Mouse (Mus musculus) limb, embryonic 12.5 days (tissue): Measurements from ENCODE around the gene Arhgdia. TPM values are rescaled to one million over a fixed set of nuclear protein-coding genes. Genes with fewer than 3 reads are reported as not detected.
"Not testable (repeated sequence)": the region's sequence is repeated elsewhere in the genome, so short reads cannot be mapped to it uniquely, and the experiment has no call there.

Experiments
- ATAC-seq: fragments of 200-750 bp; cut with Nextera tagmentation; 2 replicates; pipeline ENCODE4 v1.8.0; 2017; ENCODE audit warnings: low read depth, moderate TSS enrichment; ENCODE audit not compliant: insufficient number of reproducible peaks, insufficient read depth, low FRiP score, low TSS enrichment
- H3K27ac ChIP-seq: fragments of 300-500 bp; sonication (generic); 2 replicates; pipeline ENCODE4 v1.5.1; 2016; ENCODE audit warnings: mild to moderate bottlenecking, moderate library complexity
- H3K27me3 ChIP-seq: fragments of 300-500 bp; sonication (generic); 2 replicates; pipeline ENCODE4 v1.6.1; 2016; ENCODE audit warnings: mild to moderate bottlenecking, moderate library complexity
- H3K36me3 ChIP-seq: fragments of 300-500 bp; sonication (generic); 2 replicates; pipeline ENCODE4 v1.6.1; 2016; ENCODE audit warnings: mild to moderate bottlenecking, moderate library complexity
- H3K4me1 ChIP-seq: fragments of 300-500 bp; sonication (generic); replicated peaks from 2 replicates; pipeline ENCODE4 v1.6.1; 2016
- H3K4me2 ChIP-seq: fragments of 300-500 bp; sonication (generic); 2 replicates; pipeline ENCODE4 v1.6.1; 2016; ENCODE audit warnings: mild to moderate bottlenecking, moderate library complexity
- H3K4me3 ChIP-seq: fragments of 300-500 bp; sonication (generic); replicated peaks from 2 replicates; pipeline ENCODE4 v1.5.1; 2016; ENCODE audit warnings: mild to moderate bottlenecking
- H3K9ac ChIP-seq: fragments of 300-500 bp; sonication (generic); replicated peaks from 2 replicates; pipeline ENCODE4 v1.6.1; 2016; ENCODE audit warnings: mild to moderate bottlenecking, moderate library complexity
- H3K9me3 ChIP-seq: fragments of 300-500 bp; sonication (generic); 2 replicates; pipeline ENCODE4 v1.6.1; 2016; ENCODE audit warnings: mild to moderate bottlenecking, moderate library complexity
- WGBS: fragments of 180-500 bp; shearing (Covaris S2); methylation state at CpG from one replicate; pipeline ENCODE4 v1.1.7; 2016; 5-methylcytosine and 5-hydroxymethylcytosine counted together
- polyA plus RNA-seq: library from polyadenylated mRNA; unstranded; fragments of >200 nt; fragmentation: Nextera tagmentation; extraction: Ambion mirVana; gene quantifications from 2 replicates; pipeline ENCODE4 v1.2.1, GENCODE M21; 2016

Arhgdia gene
- polyA plus RNA-seq, 1 experiment from 2014 or later = 484 TPM

DNA sequence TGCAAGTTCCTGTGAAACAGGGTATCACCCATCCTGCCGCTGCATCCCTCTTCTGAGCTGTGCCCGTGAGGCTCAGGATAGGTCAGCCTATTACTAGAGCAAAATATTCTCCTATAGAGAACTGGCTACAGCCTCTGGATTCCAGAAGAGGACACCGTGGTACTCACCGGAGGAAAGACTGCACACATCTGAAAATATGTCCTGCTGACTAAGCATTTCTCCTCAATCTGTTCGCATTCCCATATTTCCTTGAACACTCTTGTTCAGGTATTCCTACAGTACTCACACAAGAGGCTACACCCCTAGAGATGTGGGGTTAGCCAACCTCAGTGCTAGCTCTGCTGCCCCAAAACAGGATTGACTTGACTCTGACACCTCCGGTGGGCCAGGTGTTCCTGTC lies 13.1 kb downstream of the Arhgdia start:
- Histone ChIP-seq H3K4me3 (no peak overlapping the region), H3K27me3 (no peaks in the 10 kb centered on the region), H3K9me3 (no peaks in the 10 kb centered on the region), H3K36me3 (peaks cover 83% of the 10 kb centered on the region), H3K4me2 (no peak overlapping the region), H3K4me1 (peaks cover 13% of the 10 kb centered on the region), H3K9ac (no peak overlapping the region), H3K27ac (no peak overlapping the region)
- ATAC-seq = no peak
- 95% methylated on average over 6 of the region's 6 CpGs for WGBS

DNA sequence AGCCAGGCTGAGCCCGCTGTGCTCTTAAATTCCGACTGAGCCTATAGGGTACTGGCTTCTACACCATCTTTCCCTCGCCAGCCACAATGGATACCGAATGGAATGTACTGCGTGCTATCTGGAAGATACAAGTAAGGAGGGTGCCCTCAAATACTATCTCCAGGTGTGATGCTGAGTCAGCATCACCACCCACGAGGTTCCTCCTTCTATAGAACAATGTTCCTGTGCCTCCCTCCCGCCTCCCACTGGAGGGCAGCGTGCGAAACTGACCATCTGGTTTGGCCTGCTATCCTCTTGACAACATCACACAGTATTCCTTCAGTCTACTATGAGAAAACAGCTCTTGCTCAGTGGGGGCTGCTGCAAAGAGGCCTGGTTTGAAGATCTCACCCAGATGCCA lies 16.3 kb downstream of the Arhgdia start:
- no peaks in the 10 kb centered on the region for H3K4me1 ChIP-seq
- 87% methylated on average over 9 of the region's 9 CpGs for WGBS
- no peak overlapping the region for H3K9ac ChIP-seq
- no peak for ATAC-seq
- H3K27me3 ChIP-seq = no peaks in the 10 kb centered on the region
- no peak overlapping the region for H3K4me2 ChIP-seq
- no peaks in the 10 kb centered on the region for H3K9me3 ChIP-seq
- H3K27ac ChIP-seq = no peak overlapping the region
- no peak overlapping the region for H3K4me3 ChIP-seq
- peaks cover 100% of the 10 kb centered on the region for H3K36me3 ChIP-seq

DNA sequence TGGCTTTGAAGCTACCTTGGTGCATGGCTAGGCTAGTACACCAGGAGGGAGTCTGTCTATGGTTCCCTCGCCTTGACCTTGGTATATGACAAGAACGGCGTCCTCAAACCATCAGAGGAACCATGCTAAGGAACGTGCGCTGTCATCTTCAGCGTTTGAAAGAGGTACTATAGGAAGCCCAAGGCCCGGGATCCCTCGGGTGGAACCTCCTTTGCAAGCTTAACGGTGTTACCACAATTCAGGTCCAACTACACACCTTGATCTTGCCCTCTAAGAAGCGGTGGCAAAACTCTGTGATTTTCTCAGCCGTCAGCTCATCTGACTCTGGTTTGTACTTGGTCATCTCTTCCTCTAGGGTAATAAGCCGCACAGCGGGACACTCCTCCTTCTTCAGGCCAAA lies 18.5 kb downstream of the Arhgdia start:
- Histone ChIP-seq H3K9me3 (peaks cover 2% of the 10 kb centered on the region; the same call in 1 of the 2 replicates), H3K36me3 (peaks cover 95% of the 10 kb centered on the region), H3K9ac (no peak overlapping the region), H3K27me3 (no peaks in the 10 kb centered on the region), H3K4me2 (no peak overlapping the region), H3K4me3 (no peak overlapping the region), H3K27ac (no peak overlapping the region), H3K4me1 (no peaks in the 10 kb centered on the region)
- WGBS = 95% methylated on average over 13 of the region's 13 CpGs
- ATAC-seq = no peak

DNA sequence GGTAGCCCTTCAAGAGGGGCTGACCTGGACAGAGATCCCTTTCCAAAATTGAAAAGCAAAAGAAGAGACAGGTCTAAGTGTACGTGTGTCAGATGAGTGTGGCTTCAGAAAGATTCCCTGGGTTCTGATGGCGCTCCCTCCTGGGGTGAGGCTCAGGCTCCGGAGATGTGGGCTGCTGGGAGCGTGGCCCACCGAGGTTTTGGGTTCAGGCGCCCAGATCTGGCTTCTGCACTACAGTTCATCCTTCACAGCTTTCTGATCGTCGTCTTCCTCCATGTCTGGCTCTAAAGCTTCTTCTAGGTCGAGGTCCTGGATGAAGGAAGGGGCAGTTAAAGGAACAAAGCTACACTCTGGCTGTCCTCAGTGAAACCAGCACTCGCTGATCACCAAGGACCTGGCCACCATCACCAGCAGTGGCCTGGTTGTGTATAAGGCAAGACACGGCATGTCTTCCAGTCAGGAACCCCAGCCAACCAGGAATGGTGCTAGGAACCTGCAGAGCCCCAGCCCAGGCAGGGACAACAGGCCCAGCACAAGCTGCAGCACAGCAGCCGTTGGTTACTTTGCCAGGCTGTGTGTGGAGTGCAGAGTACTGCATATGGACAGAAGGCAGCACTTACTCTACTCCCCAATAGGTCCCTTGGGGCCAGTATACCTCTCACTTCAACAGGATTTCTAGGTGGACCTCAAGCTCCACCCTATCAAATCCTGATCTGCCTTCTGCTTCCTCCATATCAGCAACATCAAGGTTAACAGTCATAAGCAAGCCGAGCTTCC lies 20.3 kb downstream of the Arhgdia start:
- H3K36me3 ChIP-seq = peaks cover 77% of the 10 kb centered on the region
- WGBS = 93% methylated on average over 13 of the region's 13 CpGs
- H3K27me3 ChIP-seq = no peaks in the 10 kb centered on the region

DNA sequence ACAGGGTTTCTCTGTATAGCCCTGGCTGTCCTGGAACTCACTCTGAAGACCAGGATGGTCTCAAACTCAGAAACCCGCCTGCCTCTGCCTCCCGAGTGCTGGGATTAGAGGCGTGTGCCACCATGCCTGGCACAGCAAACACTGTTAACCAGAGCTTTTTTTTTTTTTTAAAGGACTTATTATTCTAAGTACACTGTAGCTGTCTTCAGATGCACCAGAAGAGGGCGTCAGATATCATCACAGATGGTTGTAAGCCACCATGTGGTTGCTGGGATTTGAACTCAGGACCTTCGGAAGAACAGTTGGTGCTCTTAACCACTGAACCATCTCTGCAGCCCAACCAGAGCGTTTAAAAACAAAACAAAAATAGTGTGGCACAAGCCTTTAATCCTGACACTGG lies 22.6 kb downstream of the Arhgdia start:
- not testable (repeated sequence) for H3K27ac ChIP-seq, H3K4me3 ChIP-seq, ATAC-seq, H3K27me3 ChIP-seq, H3K4me1 ChIP-seq, H3K4me2 ChIP-seq, H3K9ac ChIP-seq
- peaks cover 15% of the 10 kb centered on the region for H3K9me3 ChIP-seq
- peaks cover 54% of the 10 kb centered on the region for H3K36me3 ChIP-seq
- WGBS = 87% methylated on average over 6 of the region's 6 CpGs

More for the DNA sequence above, 20.3 kb downstream of the Arhgdia start:
- no peaks in the 10 kb centered on the region for H3K4me1 ChIP-seq
- ATAC-seq = no peak
- H3K4me2 ChIP-seq = no peak overlapping the region
- no peak overlapping the region for H3K9ac ChIP-seq
- peaks cover 15% of the 10 kb centered on the region for H3K9me3 ChIP-seq
- no peak overlapping the region for H3K4me3 ChIP-seq
- H3K27ac ChIP-seq = no peak overlapping the region

DNA sequence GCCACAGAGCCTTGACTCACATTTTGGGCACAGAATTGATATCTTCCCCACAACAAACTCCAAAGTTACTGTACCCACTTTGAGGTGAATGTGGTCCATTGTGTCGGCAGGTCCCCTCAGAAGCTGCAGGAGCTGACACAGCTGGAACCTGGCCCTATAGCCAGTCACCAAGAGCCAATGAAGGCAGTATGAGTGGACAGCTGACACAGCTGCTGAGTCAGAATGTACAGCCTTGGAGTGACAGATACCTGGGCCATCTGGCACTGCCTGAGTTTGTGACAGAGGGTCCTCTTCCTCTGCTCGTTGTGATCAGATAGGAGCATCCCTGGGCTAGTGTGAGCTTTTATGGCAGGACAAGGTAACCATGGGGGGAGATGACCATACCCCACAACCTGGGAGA lies 26.2 kb downstream of the Arhgdia start:
- H3K9ac ChIP-seq = no peak overlapping the region
- WGBS = 78% methylated on average over 2 of the region's 2 CpGs

DNA sequence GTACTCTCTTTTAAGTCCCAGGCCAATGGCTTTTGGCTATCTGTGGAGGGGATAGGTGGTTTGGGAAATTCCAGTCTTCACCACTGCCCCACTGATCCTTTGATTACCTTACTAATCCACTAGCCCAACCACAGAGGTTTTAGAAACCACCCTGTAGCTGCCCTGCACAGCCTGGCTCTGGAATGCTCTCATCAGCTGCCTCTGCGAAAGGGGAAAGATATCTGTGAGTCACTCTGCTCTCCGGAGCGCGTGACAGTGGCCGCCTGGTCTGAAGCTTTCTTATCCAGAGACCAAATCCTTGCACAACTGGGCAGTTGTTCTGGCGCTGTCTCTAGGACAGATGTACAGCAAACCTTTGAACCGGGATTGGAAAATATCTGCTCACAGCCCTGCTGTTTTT lies 26.6 kb downstream of the Arhgdia start:
- Histone ChIP-seq H3K9ac (no peak overlapping the region), H3K4me2 (no peak overlapping the region), H3K27ac (no peak overlapping the region), H3K27me3 (no peaks in the 10 kb centered on the region), H3K4me1 (peaks cover 9% of the 10 kb centered on the region), H3K36me3 (peaks cover 14% of the 10 kb centered on the region), H3K4me3 (no peak overlapping the region), H3K9me3 (peaks cover 15% of the 10 kb centered on the region)
- 84% methylated on average over 7 of the region's 7 CpGs for WGBS
- ATAC-seq = no peak

More for the DNA sequence above, 26.2 kb downstream of the Arhgdia start:
- Histone ChIP-seq H3K27me3 (no peaks in the 10 kb centered on the region), H3K27ac (no peak overlapping the region), H3K36me3 (peaks cover 18% of the 10 kb centered on the region), H3K9me3 (peaks cover 15% of the 10 kb centered on the region), H3K4me3 (no peak overlapping the region), H3K4me1 (peaks cover 5% of the 10 kb centered on the region), H3K4me2 (no peak overlapping the region)
- ATAC-seq = no peak

DNA sequence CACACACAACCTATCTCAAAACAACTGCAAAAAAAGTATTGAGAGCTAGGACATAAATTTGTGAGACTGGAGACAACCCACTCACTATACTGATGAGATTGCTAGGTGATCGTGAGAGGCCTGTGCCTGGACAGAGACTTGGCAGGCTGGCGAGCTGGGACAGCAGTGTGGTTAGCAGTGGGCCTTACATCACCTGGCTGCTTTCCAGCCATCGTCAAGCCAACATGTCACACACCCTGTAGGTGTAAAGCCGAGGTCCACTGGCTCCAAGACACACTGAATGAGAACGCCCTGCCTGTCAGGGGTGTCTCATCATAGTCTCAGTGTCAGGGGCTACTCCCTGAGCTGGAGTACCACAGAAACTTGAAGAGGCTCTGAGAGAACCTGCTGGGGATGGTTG lies 28.7 kb downstream of the Arhgdia start:
- Histone ChIP-seq H3K27ac (no peak overlapping the region), H3K9ac (no peak overlapping the region), H3K27me3 (no peaks in the 10 kb centered on the region), H3K4me3 (no peak overlapping the region), H3K36me3 (0 out of 2 replicates have a peak, but pooled peaks cover under 1% of the 10 kb centered on the region), H3K4me1 (peaks cover 20% of the 10 kb centered on the region), H3K9me3 (peaks cover 11% of the 10 kb centered on the region), H3K4me2 (no peak overlapping the region)
- ATAC-seq = no peak
- 85% methylated on average over 5 of the region's 5 CpGs for WGBS

DNA sequence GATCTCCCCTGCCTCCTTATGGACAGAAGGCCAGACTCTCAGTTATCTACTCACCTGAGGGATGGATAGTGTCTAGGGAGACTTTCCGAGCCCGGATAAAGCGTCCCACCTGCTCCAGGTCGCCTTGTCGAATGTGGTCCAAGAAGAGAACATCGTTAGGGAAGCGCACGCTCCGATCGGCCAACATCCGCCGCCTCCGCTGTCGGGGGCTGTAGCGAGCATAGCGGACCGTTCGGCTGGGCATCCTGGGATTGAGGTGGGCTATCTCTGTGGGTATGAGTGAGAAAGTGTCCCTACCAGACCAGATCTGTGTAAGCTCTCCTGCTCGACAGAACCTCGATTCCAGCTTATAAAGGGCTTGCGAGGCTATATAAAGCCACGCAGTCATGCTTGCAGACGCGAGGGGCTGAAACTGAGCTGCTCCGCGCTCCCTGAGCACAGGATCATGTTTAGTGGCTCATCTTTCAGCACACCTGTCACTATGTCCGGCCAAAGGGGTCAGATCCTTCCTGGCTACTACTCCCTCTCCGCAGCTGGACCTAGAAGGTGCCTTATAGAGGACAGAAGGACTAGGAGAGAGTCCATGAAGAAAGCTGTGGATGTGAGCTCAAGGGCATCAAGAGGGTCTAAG lies 30.5 kb downstream of the Arhgdia start, which contains the start of gene Ppp1r27:
TSS of gene Ppp1r27 (minus strand) at position 323 of the 631 bp plus-strand sequence.
- peak within 1 kb of the TSS; percentile 100 for H3K4me3 ChIP-seq
- peak within 1 kb of the TSS; percentile 69 for H3K4me2 ChIP-seq
- H3K9me3 ChIP-seq = no peaks in the 10 kb centered on the region
- no peaks in the 10 kb centered on the region for H3K27me3 ChIP-seq
- H3K9ac ChIP-seq = peak within 1 kb of the TSS; percentile 97
- WGBS = 92% methylated on average over 28 of the region's 28 CpGs
- peak within 1 kb of the TSS; percentile 91; the same call in 1 of the 2 replicates for H3K27ac ChIP-seq
- ATAC-seq = no peak
- H3K4me1 ChIP-seq = peaks cover 23% of the 10 kb centered on the region
- peaks cover 11% of the 10 kb centered on the region; the same call in 1 of the 2 replicates for H3K36me3 ChIP-seq

DNA sequence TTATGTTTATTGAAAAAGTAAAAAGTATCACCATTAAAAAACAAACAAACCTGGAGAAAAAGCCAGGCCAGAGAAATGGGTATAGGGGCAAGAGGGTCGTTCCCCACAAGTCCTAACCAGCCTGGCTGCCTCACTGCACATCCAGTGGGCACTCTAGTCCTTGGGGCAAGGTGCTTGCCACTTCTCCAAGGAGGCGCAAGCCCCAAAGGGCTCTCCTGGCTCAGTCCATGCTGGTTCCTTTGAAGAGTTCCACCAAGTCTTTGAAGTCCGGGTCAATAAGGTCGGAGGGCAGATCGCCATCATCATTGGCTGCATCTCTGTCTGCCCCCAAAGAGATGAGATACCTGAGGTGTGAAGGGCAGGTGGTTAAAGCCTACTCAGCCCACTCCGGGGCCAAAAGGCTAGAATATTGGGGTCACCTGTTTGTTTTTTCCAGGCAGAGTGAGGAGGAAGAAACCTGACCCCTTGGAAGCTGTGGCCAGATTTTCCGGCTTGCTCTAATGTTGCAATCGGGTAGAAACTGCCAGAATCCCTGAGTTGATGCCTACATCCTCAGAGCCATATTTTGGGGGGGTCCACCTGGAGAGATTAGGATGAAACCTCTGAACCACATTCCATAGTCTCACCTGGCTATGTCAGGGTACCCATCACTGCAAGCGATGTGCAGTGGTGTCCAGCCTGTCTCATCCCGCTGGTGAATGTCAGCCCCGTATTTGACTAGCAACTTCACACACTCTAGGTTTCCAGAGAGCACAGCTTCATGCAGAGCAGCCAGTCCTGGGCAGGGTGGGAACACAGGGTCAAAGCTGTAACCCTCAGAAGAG lies 31.2 kb downstream of the Arhgdia start:
- Histone ChIP-seq H3K36me3 (peaks cover 19% of the 10 kb centered on the region), H3K4me1 (peaks cover 23% of the 10 kb centered on the region), H3K27ac (peak overlapping the region; percentile 91; the same call in 1 of the 2 replicates), H3K9me3 (no peaks in the 10 kb centered on the region), H3K27me3 (no peaks in the 10 kb centered on the region), H3K4me3 (peak overlapping the region; percentile 100), H3K4me2 (peak overlapping the region; percentile 69), H3K9ac (peak overlapping the region; percentile 97)
- no peak for ATAC-seq
- 63% methylated on average over 11 of the region's 11 CpGs for WGBS
